Mouse (Mus musculus): ENCODE measurements at regions not wholly inside any gene's neighbourhood (a gene's known extent, or its start where the extent isn't known, plus 50 kb on each side); places are given as distances from the start of the nearest gene placed in this dataset.

DNA sequence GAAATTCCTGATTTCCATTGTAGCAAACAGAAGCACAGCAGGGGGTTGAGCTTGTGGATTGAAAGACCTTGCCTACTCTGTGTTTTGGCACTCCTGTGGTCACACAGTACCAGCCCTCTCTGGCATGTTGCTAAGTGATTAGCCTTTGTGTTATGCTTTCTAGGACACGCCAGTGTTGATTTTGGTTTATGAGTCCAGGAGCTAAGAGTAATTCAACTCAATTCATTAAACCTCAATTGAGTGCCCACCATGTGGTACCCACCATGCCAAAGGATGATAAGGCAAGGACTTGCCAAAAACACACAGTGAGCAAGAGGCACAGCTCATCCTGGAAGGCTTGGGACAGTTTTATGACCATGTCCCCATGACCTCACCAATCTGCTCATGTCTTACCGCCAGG lies 221.1 kb upstream of the Sox14 start:
- no peak for DNase-seq (ENCODE audit: low read depth)

DNA sequence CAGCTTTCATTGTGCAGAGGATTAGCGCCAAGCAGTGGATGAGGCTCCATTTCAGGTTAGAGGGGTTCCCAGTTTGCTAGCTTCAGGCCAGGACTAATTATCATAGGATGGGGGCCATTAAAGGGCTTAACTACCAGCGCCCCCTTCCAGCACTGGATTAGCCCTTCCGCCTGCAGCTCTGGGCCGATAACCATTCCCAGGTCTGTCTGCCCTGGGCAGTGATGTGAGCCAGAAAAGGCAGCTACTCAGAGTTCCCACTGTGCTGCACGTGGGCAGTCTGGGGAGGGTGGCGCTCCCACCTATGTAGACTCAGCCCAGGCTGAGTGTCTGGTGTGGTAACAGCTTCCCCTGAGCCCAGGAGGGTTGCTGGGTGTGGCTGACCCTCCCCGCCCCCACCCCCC lies 219.6 kb upstream of the Sox14 start:
- no peak for DNase-seq (ENCODE audit: low read depth)

DNA sequence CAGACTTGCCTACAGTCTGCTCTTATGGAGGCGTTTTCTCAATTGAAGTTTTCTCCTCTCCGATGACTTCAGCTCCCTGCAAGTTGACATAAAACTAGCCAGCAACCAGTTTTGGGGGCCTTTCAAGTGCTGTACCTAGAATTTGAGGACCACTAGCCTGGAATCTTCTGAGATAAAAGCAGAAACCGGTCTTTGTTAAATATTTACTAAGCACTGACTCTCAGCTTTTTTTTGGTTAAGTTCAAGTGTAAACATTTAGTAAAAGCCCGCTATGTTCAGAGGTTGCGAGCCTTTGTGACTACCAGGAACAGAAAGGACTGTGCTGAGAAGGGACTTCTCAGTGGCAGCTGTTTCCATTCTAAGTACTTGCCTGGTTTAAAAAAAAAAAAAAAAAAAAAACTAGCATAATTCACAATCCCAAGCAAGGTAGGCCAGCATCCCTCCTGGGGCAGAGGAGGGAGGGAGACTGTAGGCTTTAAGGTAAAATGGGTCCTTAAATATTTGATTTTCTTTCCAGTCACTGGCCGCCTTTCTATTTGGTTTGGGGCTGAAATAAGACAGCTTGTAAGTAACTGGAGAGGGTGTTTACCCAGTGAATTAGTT lies 219.1 kb upstream of the Sox14 start:
- no peak for DNase-seq (ENCODE audit: low read depth)

DNA sequence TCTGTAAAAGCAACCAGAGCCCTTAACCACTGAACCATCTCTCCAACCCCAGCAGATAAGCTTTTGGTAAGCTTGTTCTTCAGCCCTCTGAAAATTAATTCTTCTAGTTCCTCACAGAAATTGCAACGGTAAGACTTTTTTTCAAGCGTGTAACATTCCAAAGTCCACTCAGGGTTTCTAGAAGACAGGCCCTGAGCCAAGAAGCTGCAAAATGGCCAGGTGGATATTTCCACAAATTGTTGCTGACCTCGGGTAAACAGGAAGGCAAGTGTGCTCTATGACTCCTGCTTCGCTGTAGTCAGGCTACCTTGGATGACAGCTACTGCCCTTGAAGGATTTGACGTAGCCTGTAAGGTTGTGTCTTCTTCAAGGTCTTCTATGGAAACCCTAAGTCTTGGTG lies 195.2 kb upstream of the Sox14 start:
- DNase-seq (ENCODE audit: low read depth): no peak

DNA sequence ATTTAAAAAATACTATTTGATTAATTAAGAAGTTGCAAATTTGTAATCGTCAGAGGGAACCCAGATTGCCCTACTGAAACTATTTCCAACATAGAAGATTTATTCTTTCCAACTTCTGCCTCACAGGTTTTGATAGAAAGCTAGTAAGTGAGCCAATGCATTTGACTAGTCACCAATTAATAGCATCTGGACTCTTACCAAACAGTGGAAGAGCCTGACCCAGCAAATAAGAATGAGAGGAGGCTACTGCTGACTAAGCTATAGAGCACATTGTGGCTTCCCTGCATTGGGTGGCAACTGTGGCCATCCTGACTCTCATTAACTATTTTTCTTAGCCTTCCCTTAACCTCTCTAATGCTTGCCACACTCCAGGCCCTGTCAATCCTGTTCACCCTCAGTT lies 182.6 kb upstream of the Sox14 start:
- DNase-seq (ENCODE audit: low read depth): no peak

DNA sequence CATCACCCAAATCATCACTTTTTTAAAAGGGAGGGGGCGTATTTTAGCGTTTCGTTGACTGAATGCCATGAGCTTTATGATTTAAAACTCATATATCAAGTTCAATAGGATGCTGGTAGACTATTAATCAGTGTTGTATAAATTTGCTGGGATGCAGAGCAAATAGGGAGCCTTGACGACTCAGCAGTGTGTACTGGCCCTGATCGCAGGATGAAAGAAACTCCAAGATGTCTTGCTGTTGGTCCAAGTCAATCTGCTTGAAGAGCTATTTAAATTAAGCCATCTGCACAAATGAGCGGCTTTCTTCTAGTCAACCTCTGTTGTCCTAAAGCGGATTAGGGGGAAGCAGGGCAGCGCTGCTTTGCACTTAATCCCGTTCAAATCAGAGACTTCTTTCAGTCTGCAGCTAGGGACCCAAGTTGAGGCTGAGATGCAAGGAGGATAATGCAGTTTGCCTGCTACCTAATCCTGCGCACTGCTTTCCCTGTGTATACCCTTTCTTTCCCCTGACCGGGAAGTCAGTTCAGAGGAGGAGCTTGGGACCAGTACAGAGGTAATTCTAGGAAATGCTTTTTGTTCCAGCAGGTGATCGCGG lies 170.3 kb upstream of the Sox14 start:
- DNase-seq (ENCODE audit: low read depth): no peak

DNA sequence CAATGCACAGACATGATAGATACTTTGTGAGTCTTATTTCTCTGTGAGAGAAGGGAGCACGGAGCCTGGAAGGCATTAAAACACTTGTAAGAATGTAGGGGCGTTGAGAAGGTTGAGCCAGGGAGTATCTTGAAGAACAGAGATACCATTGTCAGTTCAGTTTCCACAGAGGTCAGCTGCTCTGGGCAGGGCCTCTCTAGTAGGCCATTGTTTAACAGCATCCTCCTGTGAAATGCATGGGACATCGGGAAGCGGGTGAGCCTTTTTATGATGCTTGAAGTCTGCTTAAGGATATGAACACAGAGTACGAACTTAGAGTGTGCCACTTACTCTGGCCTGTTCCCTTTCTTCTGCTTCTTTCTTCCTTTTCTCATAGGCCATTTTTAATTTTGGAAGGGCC lies 169.7 kb upstream of the Sox14 start:
- no peak for DNase-seq (ENCODE audit: low read depth)

DNA sequence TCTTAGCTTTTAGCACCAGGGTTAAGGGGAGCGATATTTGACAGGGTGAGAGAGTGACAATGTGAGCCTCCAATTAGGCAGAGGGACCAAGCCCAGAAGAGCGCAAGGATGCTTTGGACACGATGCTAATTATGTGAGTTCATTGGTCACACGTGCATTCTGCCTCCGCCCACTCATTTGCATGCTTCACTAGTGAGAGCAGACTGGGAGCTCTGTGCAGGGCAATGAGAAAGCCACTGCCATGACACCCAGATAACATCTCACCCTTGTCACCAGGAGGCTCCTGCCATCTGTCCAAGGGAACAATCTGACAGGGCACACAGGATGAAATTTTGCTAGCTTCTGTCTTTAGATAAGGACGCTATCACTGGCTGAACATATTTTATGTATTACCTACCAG lies 165.8 kb upstream of the Sox14 start:
- no peak for DNase-seq (ENCODE audit: low read depth)

DNA sequence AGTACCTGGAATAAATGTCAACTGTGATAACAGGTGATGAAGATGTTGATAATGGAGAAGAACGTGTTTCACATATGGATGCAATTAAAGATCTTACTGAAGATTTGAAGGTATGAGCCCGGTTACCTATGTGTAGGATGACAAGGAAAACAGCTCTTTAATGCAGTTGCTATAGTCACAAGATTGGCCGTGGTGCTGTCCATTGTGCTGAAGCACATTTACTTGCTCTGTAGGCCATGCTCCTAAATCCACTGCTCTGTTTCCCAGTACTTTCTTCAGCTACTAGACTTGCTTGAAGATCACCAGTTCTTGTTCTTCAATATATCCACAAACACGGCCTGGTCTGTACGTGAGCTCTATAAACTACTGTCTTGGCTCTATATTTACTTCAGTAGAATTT lies 147.7 kb upstream of the Sox14 start:
- peak; percentile 34 for DNase-seq (ENCODE audit: low read depth)

DNA sequence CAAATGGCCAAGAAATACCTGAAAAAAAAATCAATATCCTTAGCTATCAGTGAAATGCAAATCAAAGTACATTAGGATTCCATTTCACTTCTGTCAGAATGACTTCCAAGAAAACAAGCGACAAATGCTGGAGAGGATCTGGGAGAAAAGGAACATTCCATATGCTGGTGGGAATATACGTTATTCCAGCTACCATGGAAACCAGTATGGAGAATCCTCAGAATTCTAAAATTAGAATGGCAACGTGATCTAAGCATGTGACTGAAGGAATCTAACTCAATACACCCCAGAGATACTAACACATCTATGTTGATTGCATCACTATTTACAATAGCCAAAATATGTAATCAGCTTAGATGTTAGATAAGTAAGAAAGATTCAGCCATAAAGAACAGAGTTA lies 146.1 kb upstream of the Sox14 start:
- no peak for DNase-seq (ENCODE audit: low read depth)

DNA sequence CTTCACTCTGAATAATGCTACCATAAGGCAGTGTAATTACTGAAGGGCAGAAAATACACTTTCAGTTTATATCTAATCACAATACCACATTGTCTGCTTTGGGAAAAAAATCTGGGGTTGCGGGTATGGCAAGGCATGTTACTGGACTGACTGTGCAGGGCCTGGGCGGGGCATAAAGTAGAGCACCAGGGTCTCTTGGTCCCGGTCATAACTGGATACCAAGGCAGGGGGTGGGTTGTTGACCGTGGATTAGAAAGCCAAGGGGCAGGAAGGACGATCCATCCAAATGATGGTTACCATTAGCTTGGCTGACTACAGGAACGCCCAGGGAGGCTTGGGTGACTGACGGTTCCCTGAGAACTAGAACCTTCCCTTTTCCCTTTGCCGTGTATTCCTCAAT lies 119.2 kb upstream of the Sox14 start:
- DNase-seq (ENCODE audit: low read depth): no peak

DNA sequence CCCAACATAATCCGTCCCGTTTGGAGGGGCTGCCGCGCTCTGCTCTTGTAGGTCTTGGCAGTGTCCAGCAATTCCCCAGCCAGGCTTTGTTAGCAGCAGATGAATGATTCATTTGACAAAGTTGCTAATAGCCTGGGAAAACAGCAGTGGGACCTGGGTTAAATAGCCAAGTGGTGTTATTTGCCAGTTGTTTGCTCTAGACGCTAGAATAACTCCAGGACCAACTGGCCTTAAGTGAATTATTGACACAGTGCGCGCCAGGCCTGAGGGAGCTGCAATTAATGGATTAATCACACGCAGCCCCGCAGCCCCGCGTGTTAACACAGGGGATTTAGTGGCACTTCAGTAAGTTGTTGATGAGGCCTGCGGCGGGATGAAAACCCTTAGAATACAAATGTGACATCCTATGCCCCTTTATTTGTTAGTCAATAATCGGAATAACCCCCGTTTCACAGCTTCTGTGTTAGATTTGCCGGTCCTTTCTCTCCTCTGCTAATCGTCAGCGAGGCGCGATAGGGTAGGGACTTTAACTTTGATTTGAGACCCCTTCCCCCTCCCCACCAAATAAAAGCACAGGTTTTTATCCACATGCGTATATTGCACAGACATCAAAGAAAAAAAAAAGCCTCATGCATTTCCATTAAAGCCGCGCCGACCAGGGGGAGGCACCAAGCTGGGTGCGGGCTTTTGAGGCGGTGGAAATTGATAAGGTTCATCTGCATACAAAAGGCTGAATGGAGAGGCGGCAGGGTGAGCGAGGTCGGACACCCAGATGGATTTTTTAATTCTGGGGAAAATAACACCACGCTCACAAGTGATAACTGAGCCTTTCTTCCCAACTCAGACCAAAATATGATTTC lies 118.5 kb upstream of the Sox14 start:
- no peak for DNase-seq (ENCODE audit: low read depth)

DNA sequence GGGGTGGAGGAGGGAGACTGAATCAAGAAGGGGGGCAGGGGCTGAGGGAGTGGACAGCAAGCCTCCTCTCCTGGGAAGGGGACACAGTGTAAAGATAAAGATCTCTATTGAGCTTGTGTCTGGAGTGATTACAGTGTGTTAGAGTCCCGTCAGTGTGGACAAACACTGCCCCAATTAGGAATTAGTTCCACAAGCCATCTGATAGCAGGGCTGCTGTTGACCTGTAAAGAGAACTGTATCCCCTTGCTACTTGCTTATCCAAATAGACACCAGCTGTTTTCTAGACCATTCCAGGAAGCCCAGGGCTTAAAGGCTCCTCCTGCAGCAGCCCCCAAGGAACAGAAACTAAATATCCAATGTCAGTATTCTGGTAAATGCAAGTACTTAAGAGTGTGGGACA lies 111.4 kb upstream of the Sox14 start:
- DNase-seq (ENCODE audit: low read depth): no peak

DNA sequence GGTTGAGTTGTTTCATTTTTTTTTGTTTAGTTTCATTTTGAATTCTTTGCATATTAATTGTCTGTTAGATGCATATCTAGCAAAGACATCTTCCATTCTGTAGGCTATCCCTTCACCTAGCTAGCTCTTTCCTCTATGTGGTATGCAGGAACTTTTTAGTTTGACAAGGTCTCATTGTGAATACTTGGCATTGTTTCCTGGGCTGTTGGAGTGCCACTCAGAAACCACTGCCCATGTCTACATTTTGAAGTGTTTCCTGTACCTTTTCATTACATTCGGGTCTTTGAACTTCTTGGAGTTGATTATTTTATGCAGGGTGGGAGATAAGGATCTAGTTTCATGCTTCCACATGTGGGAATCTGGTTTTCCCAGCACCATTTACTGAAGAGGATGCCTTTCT lies 104.8 kb upstream of the Sox14 start:
- no peak for DNase-seq (ENCODE audit: low read depth)

DNA sequence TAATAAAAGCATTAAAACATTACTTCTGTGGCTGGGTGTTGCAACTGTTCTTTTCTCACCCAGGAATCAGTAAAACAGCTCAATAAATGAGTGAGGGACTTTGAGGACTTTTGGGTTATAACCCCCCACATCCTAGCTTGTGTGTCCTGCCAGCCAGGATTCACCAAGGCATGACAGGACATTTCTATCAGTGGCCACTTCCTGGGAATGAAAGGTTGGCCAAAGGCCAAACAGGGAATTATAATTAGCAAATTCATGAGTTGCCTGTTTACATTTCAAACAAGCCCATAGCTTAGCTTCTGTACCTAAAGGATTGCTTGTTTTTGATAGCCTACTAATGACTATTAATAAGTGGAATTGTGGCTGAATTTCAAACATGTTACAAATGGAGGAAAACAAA lies 85.6 kb upstream of the Sox14 start:
- DNase-seq (ENCODE audit: low read depth): no peak

DNA sequence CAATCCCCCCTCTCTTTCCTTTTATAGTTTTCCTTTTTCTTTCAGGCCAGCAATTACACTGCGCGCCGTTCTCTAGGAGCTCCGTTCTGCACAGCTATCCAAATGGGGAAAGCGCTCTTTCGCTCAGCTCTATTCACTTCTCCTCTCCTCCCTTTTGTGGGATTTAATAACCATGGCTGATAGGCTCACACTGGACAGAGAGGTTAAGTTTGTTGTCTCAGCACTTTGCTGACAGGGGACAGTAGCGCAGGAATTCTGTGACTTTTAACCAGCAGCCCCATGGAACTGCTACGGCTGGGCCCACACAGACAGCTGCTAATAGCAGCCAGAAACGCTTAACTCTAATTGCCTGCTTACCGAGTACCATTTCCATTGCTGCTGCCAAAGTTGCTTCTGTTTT lies 78.8 kb upstream of the Sox14 start:
- DNase-seq (ENCODE audit: low read depth): no peak

DNA sequence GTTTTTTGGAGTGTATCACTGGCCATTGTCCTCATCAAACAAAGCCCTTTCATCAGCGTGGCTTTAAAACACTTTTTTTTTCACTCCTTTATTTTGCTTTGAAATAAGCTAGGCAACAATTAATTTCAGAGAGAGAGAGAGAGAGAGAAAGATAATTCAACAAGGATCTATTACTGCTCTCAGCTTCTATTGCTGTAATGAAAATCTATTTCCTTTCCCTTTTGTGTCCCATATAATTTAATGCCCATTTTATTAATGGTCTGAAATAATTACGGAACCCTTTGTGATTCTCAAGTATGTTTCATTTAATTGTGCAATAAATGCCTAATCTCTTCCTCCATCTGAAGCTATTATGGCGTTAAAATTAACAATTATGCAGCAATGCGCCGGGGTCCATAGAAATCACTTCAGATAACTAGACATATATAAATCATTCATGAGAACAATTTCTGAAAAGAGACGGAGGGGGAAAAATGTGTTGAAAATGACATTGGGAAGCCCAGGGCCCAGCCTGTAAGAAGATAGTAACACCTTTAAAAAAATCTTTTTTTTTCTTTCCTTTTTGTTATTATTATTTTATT lies 78.2 kb upstream of the Sox14 start:
- no peak for DNase-seq (ENCODE audit: low read depth)

All from 416B (cell line).